Mouse (Mus musculus): ENCODE measurements around the gene Gm28360.
"Not testable (repeated sequence)": the region's sequence is repeated elsewhere in the genome, so short reads cannot be mapped to it uniquely, and the experiment has no call there.

Gm28360 gene

DNA sequence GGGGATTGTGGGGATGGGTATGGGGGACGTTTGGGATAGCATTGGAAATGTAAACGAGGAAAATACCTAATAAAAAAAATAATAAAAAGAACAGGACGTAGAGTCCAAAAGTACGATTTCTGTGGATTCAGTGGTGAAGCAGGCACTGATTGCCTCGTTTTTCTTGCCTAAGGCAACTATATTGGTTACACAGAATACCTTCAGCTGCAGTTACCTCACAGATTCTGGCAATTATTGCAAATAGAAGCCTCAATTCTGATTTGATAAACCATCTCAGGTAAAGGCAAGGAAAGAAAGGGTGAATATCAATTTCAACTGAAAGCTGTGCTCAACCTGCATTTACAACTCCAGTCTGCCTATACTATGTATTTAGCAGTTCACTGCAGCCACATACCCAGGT lies at the start of gene Gm28360:
Gene Gm28360, plus strand, starts transcription at position 301 of the 400 bp plus-strand sequence.
- DNase-seq, result not testable (repeated sequence)

DNA sequence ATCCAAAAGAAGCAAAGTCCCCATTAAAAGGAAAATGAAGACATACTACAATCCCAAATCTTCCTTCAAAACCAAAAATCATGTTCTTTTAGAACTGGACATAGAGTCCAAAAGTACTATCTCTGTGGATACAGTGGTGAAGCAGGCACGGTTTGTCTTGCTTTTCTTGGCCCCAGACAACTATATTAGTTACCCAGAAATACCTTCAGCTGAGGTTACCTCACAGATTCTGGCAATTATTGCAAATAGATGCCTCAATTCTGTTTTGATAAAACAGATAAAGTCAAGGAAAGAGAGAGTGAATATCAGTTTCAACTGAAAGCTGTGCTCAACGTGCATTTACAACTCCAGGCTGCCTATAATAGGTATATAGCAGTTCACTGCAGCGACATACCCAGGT lies 49.0 kb upstream of the Gm28360 start, which contains the start of gene B020011L13Rik:
Gene B020011L13Rik, plus strand, starts transcription at position 301 of the 400 bp plus-strand sequence.
- DNase-seq, result not testable (repeated sequence)

- DNase-seq, result not testable (repeated sequence)
These were observed 13.6 kb upstream of the Gm28360 start for GRCm38 (mm10) chr1:117816271-117816670.

- not testable (repeated sequence) for DNase-seq
These were observed 21.8 kb downstream of the Gm28360 start for GRCm38 (mm10) chr1:117851718-117852117.

All from lung, postnatal 14 days (tissue).